Mouse (Mus musculus) ES-E14 (cell line): ENCODE results near the gene Klk5.

Experiments
- CHD2 ChIP-seq: IDR thresholded peaks from 2 replicates; pipeline ENCODE4 v1.6.1; 2014; ENCODE audit warnings: mild to moderate bottlenecking, low read depth, low read length, inconsistent platforms
- ZC3H11A ChIP-seq: IDR thresholded peaks from 2 replicates; pipeline ENCODE4 v1.6.1; 2012; ENCODE audit warnings: low read depth, mild to moderate bottlenecking, inconsistent platforms, low read length, borderline replicate concordance
- ZNF384 ChIP-seq: IDR thresholded peaks from 2 replicates; pipeline ENCODE4 v1.6.1; 2012; ENCODE audit warnings: low read depth, low read length, inconsistent platforms

DNA sequence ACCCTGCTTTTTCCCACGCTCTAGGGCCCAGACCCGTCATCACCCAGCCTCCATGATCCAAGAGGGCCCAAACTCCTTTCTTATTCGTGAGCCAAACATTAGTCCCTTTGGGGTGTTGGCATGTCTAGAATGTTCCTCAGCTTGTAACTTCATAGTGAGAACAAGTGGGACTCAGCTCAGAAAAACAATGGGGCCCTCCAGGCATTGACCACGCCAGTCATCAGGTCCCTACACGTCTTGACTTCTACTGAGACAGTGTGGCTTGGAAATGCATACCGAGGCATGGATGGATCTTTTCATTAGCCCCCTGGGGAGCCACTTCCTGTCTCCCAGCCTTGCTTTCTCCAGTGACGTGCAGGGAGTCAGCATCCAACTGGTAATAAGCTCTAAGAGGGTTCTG is 41.9 kb upstream of the Klk5 start:
- TF ChIP-seq ZNF384 (no peak), ZC3H11A (no peak), CHD2 (no peak)
